Mouse (Mus musculus): ENCODE measurements at regions not wholly inside any gene's neighbourhood (a gene's known extent, or its start where the extent isn't known, plus 50 kb on each side); places are given as distances from the start of the nearest gene placed in this dataset.

GRCm38 (mm10) chr2:46394161-46394560 is 1277.0 kb upstream of the Zeb2 start:
- Histone ChIP-seq H3K36me3 (no peaks in the 10 kb centered on the region), H3K9me3 (no peaks in the 10 kb centered on the region), H3K27me3 (no peaks in the 10 kb centered on the region), H3K4me2 (no peak overlapping the region), H3K4me3 (no peak overlapping the region), H3K27ac (replicated peaks) (no peak overlapping the region), H3K9ac (no peak overlapping the region), H3K4me1 (replicated peaks) (no peaks in the 10 kb centered on the region)
- WGBS = 80% methylated on average over 2 of the region's 2 CpGs
- ATAC-seq (ENCODE audit: low FRiP score, low read depth) = no peak

DNA sequence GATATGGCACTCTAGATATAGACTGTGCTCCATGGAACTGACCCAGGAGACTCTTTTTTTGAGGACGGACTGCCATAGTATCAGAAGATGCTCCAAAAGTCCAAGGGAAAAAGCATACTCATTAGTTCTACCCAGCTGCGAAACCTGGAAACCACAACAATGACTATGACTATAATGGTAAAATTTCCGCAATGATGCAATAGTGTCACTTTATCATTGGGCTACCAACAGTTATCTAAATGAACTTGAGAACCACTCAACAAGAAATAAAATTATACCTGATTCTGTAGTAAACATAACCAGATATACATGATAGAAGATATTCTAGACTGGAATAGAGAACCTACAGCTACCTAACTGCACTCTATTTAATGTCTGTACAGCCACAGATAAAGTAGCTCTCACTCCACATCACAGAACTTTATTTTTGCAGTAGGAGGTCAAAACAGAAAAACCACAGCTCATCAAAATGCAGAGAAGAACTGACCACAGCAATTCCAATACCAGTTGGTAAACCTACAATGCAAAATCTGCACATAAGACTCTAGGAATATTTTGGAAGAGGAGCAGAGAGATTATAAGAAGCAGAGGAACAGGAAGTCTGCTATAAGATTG is 1255.8 kb upstream of the Zeb2 start:
- 97% methylated on average over 3 of the region's 3 CpGs for WGBS

GRCm38 (mm10) chr2:46371755-46372154 is 1254.6 kb upstream of the Zeb2 start:
- H3K4me3 ChIP-seq = no peak overlapping the region
- H3K4me1 ChIP-seq (replicated peaks) = no peaks in the 10 kb centered on the region
- H3K9ac ChIP-seq = no peak overlapping the region
- ATAC-seq (ENCODE audit: low FRiP score, low read depth) = no peak
- no peaks in the 10 kb centered on the region for H3K36me3 ChIP-seq
- no peak overlapping the region for H3K4me2 ChIP-seq
- H3K27me3 ChIP-seq = no peaks in the 10 kb centered on the region
- H3K27ac ChIP-seq (replicated peaks) = no peak overlapping the region
- WGBS = 87% methylated on average over 1 of the region's 1 CpGs
- no peaks in the 10 kb centered on the region for H3K9me3 ChIP-seq

More for the DNA sequence above, 1255.8 kb upstream of the Zeb2 start:
- Histone ChIP-seq H3K4me3 (no peak overlapping the region), H3K4me1 (replicated peaks) (no peaks in the 10 kb centered on the region), H3K36me3 (no peaks in the 10 kb centered on the region), H3K9ac (no peak overlapping the region), H3K27me3 (no peaks in the 10 kb centered on the region), H3K27ac (replicated peaks) (no peak overlapping the region), H3K9me3 (no peaks in the 10 kb centered on the region), H3K4me2 (no peak overlapping the region)
- no peak for ATAC-seq (ENCODE audit: low FRiP score, low read depth)

DNA sequence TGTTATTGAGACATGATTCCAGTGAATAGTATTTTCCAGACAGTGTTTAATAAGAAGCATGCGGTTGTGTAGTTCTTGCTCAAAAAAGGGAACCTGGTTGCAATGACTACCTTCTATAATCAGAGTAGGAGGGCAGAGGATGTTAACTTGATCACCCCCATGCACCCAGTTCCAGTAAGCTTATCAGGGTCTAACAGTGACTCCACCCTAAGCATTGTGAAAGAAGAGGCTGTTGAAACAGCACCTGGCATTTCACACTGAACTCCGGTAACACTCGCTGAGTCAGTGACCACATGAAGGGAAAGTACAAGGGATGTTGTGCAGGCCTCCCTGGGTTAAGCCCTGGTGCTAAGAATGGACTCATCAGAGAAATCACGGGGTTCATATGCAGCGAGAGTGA is 1253.8 kb upstream of the Zeb2 start:
- Histone ChIP-seq H3K4me3 (no peak overlapping the region), H3K27me3 (no peaks in the 10 kb centered on the region), H3K9ac (no peak overlapping the region), H3K36me3 (no peaks in the 10 kb centered on the region), H3K27ac (replicated peaks) (no peak overlapping the region), H3K4me1 (replicated peaks) (no peaks in the 10 kb centered on the region), H3K9me3 (no peaks in the 10 kb centered on the region), H3K4me2 (no peak overlapping the region)
- ATAC-seq (ENCODE audit: low FRiP score, low read depth) = no peak
- 91% methylated on average over 5 of the region's 5 CpGs for WGBS

GRCm38 (mm10) chr2:46368882-46369281 is 1251.7 kb upstream of the Zeb2 start:
- H3K4me3 ChIP-seq = no peak overlapping the region
- no peaks in the 10 kb centered on the region for H3K27me3 ChIP-seq
- no peaks in the 10 kb centered on the region for H3K4me1 ChIP-seq (replicated peaks)
- ATAC-seq (ENCODE audit: low FRiP score, low read depth) = no peak
- no peaks in the 10 kb centered on the region for H3K36me3 ChIP-seq
- 95% methylated on average over 4 of the region's 4 CpGs for WGBS
- H3K4me2 ChIP-seq = no peak overlapping the region
- H3K27ac ChIP-seq (replicated peaks) = no peak overlapping the region
- H3K9ac ChIP-seq = no peak overlapping the region
- no peaks in the 10 kb centered on the region for H3K9me3 ChIP-seq

DNA sequence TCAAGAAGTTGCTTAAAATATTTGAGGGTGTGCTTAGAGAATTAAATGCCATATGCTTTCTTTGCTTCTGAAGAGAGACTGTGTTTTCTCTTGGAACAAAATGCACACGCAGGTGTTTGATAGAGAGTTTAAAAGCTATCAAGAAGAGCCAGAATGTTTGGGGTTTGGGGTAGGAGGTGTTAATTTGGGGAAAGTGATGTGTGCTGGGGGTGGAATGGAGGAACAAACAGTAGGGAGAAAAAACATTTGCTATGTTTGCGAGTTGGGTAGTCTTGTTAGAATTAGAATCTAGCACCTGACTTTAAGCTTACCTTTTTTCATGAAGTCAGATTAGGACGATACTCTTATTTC is 1248.9 kb upstream of the Zeb2 start:
- WGBS = 92% methylated on average over 3 of the region's 3 CpGs
- no peak overlapping the region for H3K9ac ChIP-seq
- no peaks in the 10 kb centered on the region for H3K9me3 ChIP-seq
- no peaks in the 10 kb centered on the region for H3K36me3 ChIP-seq
- no peak overlapping the region for H3K4me3 ChIP-seq
- H3K4me1 ChIP-seq (replicated peaks) = no peaks in the 10 kb centered on the region
- H3K4me2 ChIP-seq = no peak overlapping the region
- no peaks in the 10 kb centered on the region for H3K27me3 ChIP-seq
- ATAC-seq (ENCODE audit: low FRiP score, low read depth) = no peak
- H3K27ac ChIP-seq (replicated peaks) = no peak overlapping the region

DNA sequence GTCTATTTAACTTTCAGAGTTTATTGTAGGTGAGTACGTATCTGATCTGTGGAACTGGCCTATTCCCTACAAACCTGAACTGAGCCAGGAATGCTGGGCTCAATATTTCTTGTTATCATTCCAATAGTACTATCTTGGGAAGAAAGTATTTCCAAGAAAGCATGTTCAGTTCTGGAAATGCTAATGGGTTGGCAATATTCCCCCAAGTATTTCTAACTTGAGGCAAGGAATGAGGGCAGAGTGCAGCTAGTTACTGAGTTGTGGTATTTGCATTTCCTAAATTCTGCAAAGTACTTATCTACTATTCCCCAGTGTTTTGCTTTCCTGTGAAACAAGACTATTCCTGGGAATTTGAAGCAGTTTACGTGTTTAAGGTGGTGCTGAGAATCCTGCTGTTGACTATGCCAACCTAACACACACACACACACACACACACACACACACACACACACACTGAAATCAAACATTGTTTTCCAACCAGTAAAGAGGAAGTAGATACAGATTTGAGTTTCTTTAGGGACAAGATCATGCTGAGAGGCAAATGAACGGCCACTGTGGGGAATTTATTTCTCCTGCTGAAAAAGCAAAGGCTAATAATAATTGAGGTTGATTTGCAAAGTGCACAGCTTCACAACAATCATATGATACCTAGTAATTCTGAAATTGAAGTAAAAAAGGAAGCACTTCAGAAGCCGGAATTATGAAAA is 1248.4 kb upstream of the Zeb2 start:
- H3K4me2 ChIP-seq = no peak overlapping the region
- no peaks in the 10 kb centered on the region for H3K36me3 ChIP-seq
- no peak for ATAC-seq (ENCODE audit: low FRiP score, low read depth)
- no peaks in the 10 kb centered on the region for H3K9me3 ChIP-seq
- H3K27me3 ChIP-seq = no peaks in the 10 kb centered on the region
- no peak overlapping the region for H3K9ac ChIP-seq
- WGBS = 84% methylated on average over 4 of the region's 4 CpGs
- H3K4me3 ChIP-seq = no peak overlapping the region
- H3K4me1 ChIP-seq (replicated peaks) = no peaks in the 10 kb centered on the region
- no peak overlapping the region for H3K27ac ChIP-seq (replicated peaks)

DNA sequence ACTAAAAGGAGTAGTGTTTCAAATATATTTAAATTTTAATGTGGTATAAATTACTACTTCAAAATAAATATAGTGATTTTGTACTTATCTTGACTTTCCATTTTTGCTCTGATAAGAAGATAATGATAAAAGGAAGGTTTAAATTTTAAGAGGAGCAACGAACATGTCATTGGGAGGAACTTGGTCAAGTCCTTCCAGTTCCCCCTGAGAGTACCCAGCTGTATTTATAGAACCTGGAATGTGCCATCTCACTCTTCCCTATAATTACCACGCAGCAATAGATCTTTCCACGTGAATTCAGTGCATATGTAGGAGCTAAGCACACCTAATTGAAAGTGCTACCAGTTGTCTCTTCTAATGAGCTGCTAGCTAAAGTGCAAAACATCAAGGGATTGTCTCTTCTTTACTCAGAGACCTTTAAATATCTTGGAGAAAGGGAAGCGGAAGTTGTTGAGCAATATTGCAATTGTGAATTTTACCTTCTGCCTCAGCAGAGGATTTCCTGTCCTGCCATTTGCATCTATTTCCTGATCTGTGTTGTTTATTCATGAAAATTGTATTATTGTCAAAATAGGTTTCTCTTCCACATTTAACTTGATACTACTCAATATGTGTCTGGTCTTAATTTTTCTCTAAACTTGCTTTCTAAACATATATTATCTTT is 1243.0 kb upstream of the Zeb2 start:
- Histone ChIP-seq H3K36me3 (no peaks in the 10 kb centered on the region), H3K4me1 (replicated peaks) (no peaks in the 10 kb centered on the region), H3K4me3 (no peak overlapping the region), H3K4me2 (no peak overlapping the region), H3K27ac (replicated peaks) (no peak overlapping the region), H3K27me3 (no peaks in the 10 kb centered on the region), H3K9me3 (no peaks in the 10 kb centered on the region), H3K9ac (no peak overlapping the region)
- ATAC-seq (ENCODE audit: low FRiP score, low read depth) = no peak
- 77% methylated on average over 4 of the region's 4 CpGs for WGBS

- Histone ChIP-seq H3K4me3 (no peak overlapping the region), H3K4me1 (replicated peaks) (no peaks in the 10 kb centered on the region), H3K4me2 (no peak overlapping the region), H3K27ac (replicated peaks) (no peak overlapping the region), H3K9ac (no peak overlapping the region), H3K27me3 (no peaks in the 10 kb centered on the region), H3K9me3 (no peaks in the 10 kb centered on the region), H3K36me3 (no peaks in the 10 kb centered on the region)
- WGBS = 86% methylated on average over 3 of the region's 3 CpGs
- ATAC-seq (ENCODE audit: low FRiP score, low read depth) = no peak
These were observed 1241.0 kb upstream of the Zeb2 start for GRCm38 (mm10) chr2:46358225-46358624.

GRCm38 (mm10) chr2:46356651-46357050 is 1239.5 kb upstream of the Zeb2 start:
- Histone ChIP-seq H3K4me1 (replicated peaks) (no peaks in the 10 kb centered on the region), H3K4me2 (no peak overlapping the region), H3K27ac (replicated peaks) (no peak overlapping the region), H3K36me3 (no peaks in the 10 kb centered on the region), H3K9me3 (no peaks in the 10 kb centered on the region), H3K9ac (no peak overlapping the region), H3K27me3 (no peaks in the 10 kb centered on the region), H3K4me3 (no peak overlapping the region)
- ATAC-seq (ENCODE audit: low FRiP score, low read depth) = no peak
- 90% methylated on average over 3 of the region's 3 CpGs for WGBS

GRCm38 (mm10) chr2:46340694-46341093 is 1223.5 kb upstream of the Zeb2 start:
- no peak overlapping the region for H3K9ac ChIP-seq
- no peaks in the 10 kb centered on the region for H3K4me1 ChIP-seq (replicated peaks)
- H3K36me3 ChIP-seq = no peaks in the 10 kb centered on the region
- H3K4me3 ChIP-seq = no peak overlapping the region
- no peak overlapping the region for H3K4me2 ChIP-seq
- H3K9me3 ChIP-seq = no peaks in the 10 kb centered on the region
- no peak overlapping the region for H3K27ac ChIP-seq (replicated peaks)
- H3K27me3 ChIP-seq = no peaks in the 10 kb centered on the region
- ATAC-seq (ENCODE audit: low FRiP score, low read depth) = no peak
- 74% methylated on average over 4 of the region's 4 CpGs for WGBS

DNA sequence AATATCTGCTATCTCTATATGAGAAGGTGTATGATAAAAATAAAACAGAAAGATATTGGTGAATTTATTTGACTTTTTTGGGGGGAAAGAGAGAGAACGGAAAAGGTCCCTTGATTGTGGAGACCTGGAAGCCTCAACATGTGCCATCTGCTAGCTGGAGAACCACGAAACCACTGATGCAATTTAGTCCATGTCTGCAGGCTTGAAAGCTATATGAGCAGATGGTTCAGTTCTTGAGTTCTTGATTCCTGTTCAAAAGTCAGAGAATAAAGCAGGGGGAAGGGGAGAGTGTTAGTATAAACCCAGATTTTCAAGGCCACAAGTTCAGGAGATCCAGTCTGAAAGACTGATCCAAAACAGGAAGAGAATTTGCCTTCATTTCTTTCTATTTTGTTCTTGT is 1199.5 kb upstream of the Zeb2 start:
- Histone ChIP-seq H3K9me3 (no peaks in the 10 kb centered on the region), H3K9ac (no peak overlapping the region), H3K27me3 (no peaks in the 10 kb centered on the region), H3K4me2 (no peak overlapping the region), H3K4me1 (replicated peaks) (no peaks in the 10 kb centered on the region), H3K27ac (replicated peaks) (no peak overlapping the region), H3K4me3 (no peak overlapping the region), H3K36me3 (no peaks in the 10 kb centered on the region)
- WGBS = 92% methylated on average over 2 of the region's 2 CpGs
- no peak for ATAC-seq (ENCODE audit: low FRiP score, low read depth)

All from hindbrain, embryonic 15.5 days (tissue).